8 mouse cellular contexts compared by ENCODE assay signal in the genomic region with DNA sequence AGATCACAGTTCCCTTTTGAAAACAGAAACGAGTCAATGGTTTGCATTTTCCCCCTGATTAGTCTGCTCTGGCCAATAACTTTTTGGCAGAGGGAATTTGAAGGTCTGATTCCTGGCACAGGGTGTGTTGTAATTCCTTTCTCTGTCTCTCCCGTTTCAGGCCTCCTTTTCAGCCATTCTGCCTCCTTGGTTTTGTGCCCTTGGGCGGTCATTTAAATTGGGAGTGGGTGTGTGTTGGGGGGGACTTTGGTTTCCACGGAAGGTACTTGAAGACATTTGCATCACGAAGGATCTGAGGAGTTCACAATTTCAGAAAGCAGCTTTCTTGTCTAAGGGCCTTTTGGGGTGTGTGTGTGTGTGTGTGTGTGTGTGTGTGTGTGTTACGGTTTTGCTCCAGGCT. TPM values are rescaled to one million over a fixed set of nuclear protein-coding genes. Genes with fewer than 3 reads are reported as not detected.
A peak's percentile ranks its signal among the peaks of the same experiment; 100 is the strongest.
DNase-seq lines count a peak whose midpoint lies in the region; ATAC-seq and TF ChIP-seq lines count a peak whose summit lies in the region.

No protein-coding gene starts in this region.

- no peak for TF ChIP-seq CTCF in lung, adult 2 months (IDR thresholded peaks at IDR 0.05; ENCODE audit: insufficient read depth, low read length)

- ATAC-seq in embryonic facial prominence, embryonic 14.5 days (ENCODE audit: low read depth) = no peak
- no peak for ATAC-seq in limb, embryonic 11.5 days (ENCODE audit: insufficient number of reproducible peaks, low FRiP score, low TSS enrichment, low read depth)
- no peak for ATAC-seq in neural tube, embryonic 15.5 days (ENCODE audit: low FRiP score)
- no peak for ATAC-seq in megakaryocyte progenitor cell, adult 5-6 weeks (replicated peaks; ENCODE audit: poor library complexity)

- H3K4me3 ChIP-seq in lung, adult 2 months (replicated peaks; ENCODE audit: extremely low read depth, low read depth, low read length) = peak overlapping the region; percentile 81
- H3K4me3 ChIP-seq in embryonic facial prominence, embryonic 14.5 days (ENCODE audit: low read depth, low read length) = peak overlapping the region; percentile 65
- no peak overlapping the region for H3K4me3 ChIP-seq in limb, embryonic 11.5 days (ENCODE audit: low read depth, low read length)
- peak overlapping the region; percentile 85 for H3K4me3 ChIP-seq in neural tube, embryonic 15.5 days (replicated peaks)

- 28% methylated on average over 6 of the region's 6 CpGs for WGBS in lung, adult 2 months
- WGBS in embryonic facial prominence, embryonic 14.5 days = 28% methylated on average over 6 of the region's 6 CpGs
- WGBS in limb, embryonic 11.5 days = 26% methylated on average over 6 of the region's 6 CpGs
- WGBS in neural tube, embryonic 15.5 days = 24% methylated on average over 6 of the region's 6 CpGs

- H3K27me3 ChIP-seq in embryonic facial prominence, embryonic 14.5 days (replicated peaks; ENCODE audit: control insufficient read depth, insufficient read depth, low read length) = peaks cover 23% of the 10 kb centered on the region
- H3K27me3 ChIP-seq in limb, embryonic 11.5 days (ENCODE audit: control insufficient read depth, insufficient read depth, low read length) = no peaks in the 10 kb centered on the region
- no peaks in the 10 kb centered on the region for H3K27me3 ChIP-seq in neural tube, embryonic 15.5 days (replicated peaks)

- H3K36me3 ChIP-seq in embryonic facial prominence, embryonic 14.5 days (ENCODE audit: control insufficient read depth, insufficient read depth, low read length) = no peaks in the 10 kb centered on the region
- H3K36me3 ChIP-seq in limb, embryonic 11.5 days (ENCODE audit: control insufficient read depth, insufficient read depth, low read length) = no peaks in the 10 kb centered on the region
- H3K36me3 ChIP-seq in neural tube, embryonic 15.5 days = no peaks in the 10 kb centered on the region

- H3K4me2 ChIP-seq in embryonic facial prominence, embryonic 14.5 days (ENCODE audit: low read depth, low read length) = peak overlapping the region; percentile 100
- peak overlapping the region; percentile 91; the same call in 1 of the 2 replicates for H3K4me2 ChIP-seq in limb, embryonic 11.5 days (ENCODE audit: low read depth, severe bottlenecking)
- H3K4me2 ChIP-seq in neural tube, embryonic 15.5 days = peak overlapping the region; percentile 95

- no peaks in the 10 kb centered on the region for H3K9me3 ChIP-seq in embryonic facial prominence, embryonic 14.5 days (ENCODE audit: control insufficient read depth, low read length)
- H3K9me3 ChIP-seq in limb, embryonic 11.5 days (ENCODE audit: control insufficient read depth, low read length) = no peaks in the 10 kb centered on the region
- no peaks in the 10 kb centered on the region for H3K9me3 ChIP-seq in neural tube, embryonic 15.5 days (replicated peaks)

- TF ChIP-seq POLR2A in lung, adult 2 months (IDR thresholded peaks at IDR 0.05; ENCODE audit: borderline replicate concordance, extremely low read depth, low read depth, low read length) = no peak

- H3K27ac ChIP-seq in embryonic facial prominence, embryonic 14.5 days (replicated peaks; ENCODE audit: low read depth, low read length) = no peak overlapping the region
- no peak overlapping the region for H3K27ac ChIP-seq in limb, embryonic 11.5 days (replicated peaks; ENCODE audit: low read depth, low read length)
- peak overlapping the region; percentile 85; the same call in 1 of the 2 replicates for H3K27ac ChIP-seq in neural tube, embryonic 15.5 days (replicated peaks)

- H3K9ac ChIP-seq in embryonic facial prominence, embryonic 14.5 days (ENCODE audit: low read depth, low read length) = peak overlapping the region; percentile 67; the same call in 1 of the 2 replicates
- H3K9ac ChIP-seq in limb, embryonic 11.5 days (ENCODE audit: low read length) = no peak overlapping the region
- peak overlapping the region; percentile 85 for H3K9ac ChIP-seq in neural tube, embryonic 15.5 days (replicated peaks)

- no peak for DNase-seq in lung, adult 2 months
- DNase-seq in lung, postnatal 25 days (ENCODE audit: low spot score) = no peak
- peak; percentile 20 for DNase-seq in embryonic facial prominence, embryonic 14.5 days (ENCODE audit: low spot score)
- no peak for DNase-seq in limb, embryonic 11.5 days (ENCODE audit: low spot score)
- no peak for DNase-seq in layer of hippocampus, adult 11-12 months (ENCODE audit: low spot score)
- DNase-seq in cerebellum, adult 9-10 months = no peak

- no peaks in the 10 kb centered on the region; the same call in none of the 2 replicates for H3K4me1 ChIP-seq in lung, adult 2 months (ENCODE audit: control insufficient read depth, insufficient read depth, low read length)
- peaks cover 13% of the 10 kb centered on the region; the same call in 1 of the 2 replicates for H3K4me1 ChIP-seq in embryonic facial prominence, embryonic 14.5 days (ENCODE audit: control insufficient read depth, insufficient read depth, low read length)
- H3K4me1 ChIP-seq in limb, embryonic 11.5 days (ENCODE audit: control insufficient read depth, insufficient read depth, low read length) = peaks cover 5% of the 10 kb centered on the region; the same call in 1 of the 2 replicates
- H3K4me1 ChIP-seq in neural tube, embryonic 15.5 days = peaks cover 42% of the 10 kb centered on the region

RNA-seq across cellular contexts. Expression of a gene that starts 2.0 kb away (rescaled TPM):
- polyA plus RNA-seq in lung, adult 2 months (2012; rRNA removed) = 98.8 and 99.3 TPM in 2 replicates
- 21.8 and 24.3 TPM in 2 replicates for polyA plus RNA-seq in embryonic facial prominence, embryonic 14.5 days (2014; fragmentation: Nextera tagmentation; extraction: Ambion mirVana)
- 15.5 and 16.9 TPM in 2 replicates for polyA plus RNA-seq in limb, embryonic 11.5 days (2014; fragmentation: Nextera tagmentation; extraction: Ambion mirVana)
- 44.2 and 46.0 TPM in 2 replicates for polyA plus RNA-seq in neural tube, embryonic 15.5 days (2015; fragmentation: Nextera tagmentation; extraction: Ambion mirVana)
- total RNA-seq in megakaryocyte progenitor cell, adult 5-6 weeks (2015) = 170 and 204 TPM in 2 replicates
- total RNA-seq in megakaryocyte progenitor cell, adult 5-6 weeks (2017) = 88.1 and 106 TPM in 2 replicates
